Mouse (Mus musculus): ENCODE measurements at regions not wholly inside any gene's neighbourhood (a gene's known extent, or its start where the extent isn't known, plus 50 kb on each side); places are given as distances from the start of the nearest gene placed in this dataset.

GRCm38 (mm10) chr6:98688624-98689023 is 346.1 kb upstream of the Gm765 start:
- TF ChIP-seq POLR2A (IDR thresholded peaks at IDR 0.05; ENCODE audit: low read depth, low read length) (no peak), CTCF (IDR thresholded peaks at IDR 0.05; ENCODE audit: extremely low read depth, insufficient read depth, insufficient read length, insufficient replicate concordance) (no peak)
